Mouse (Mus musculus): ENCODE data around the gene Slco2b1.

GRCm38 (mm10) chr7:99700641-99701040, 10.5 kb downstream of the Slco2b1 start:
- TF ChIP-seq CTCF (IDR thresholded peaks at IDR 0.05; ENCODE audit: extremely low read depth, insufficient read length, insufficient replicate concordance, low read depth, low read length) (no peak), POLR2A (IDR thresholded peaks at IDR 0.05; ENCODE audit: low read depth, low read length) (no peak)
